Mouse (Mus musculus): ENCODE results near the gene Rgcc. TPM values are rescaled to one million over a fixed set of nuclear protein-coding genes. Genes with fewer than 3 reads are reported as not detected.

Gene Rgcc
- total RNA-seq, 1 experiment from 2014 or later = 172 TPM

DNA sequence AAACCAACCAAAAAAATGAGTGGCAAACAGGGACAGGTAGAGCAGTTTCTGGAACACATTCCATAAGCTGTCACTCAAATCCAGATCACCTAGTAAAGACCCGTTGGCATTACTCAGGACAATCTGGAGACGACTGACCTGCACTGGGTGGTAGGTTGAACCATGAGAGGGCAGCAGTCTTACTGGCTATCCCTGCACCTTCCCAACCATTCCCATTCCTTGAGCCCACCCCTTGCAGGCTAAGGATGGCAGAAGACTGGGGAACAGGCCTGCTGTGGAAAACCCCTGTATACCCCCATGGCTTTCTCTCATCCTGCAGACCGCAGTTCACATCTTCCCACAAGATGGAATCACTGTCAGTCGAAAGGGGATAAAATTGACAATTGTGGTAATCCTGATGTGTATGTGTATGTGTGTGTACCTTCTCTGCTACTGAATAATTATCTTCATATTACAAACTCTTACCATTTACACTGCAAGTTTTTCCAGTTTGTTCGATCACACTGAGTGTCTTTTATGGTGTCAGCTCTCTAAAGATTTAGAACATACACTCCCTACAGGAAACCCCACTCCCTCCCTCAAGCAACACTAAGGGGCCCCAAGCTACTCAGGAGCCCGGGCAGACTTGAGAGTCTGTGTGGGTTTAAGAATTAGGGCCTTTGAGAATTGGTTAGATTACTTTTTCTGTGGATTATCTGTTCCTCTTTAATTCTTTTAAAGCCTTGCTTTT lies 59.6 kb downstream of the Rgcc start:
- no peak for DNase-seq

DNA sequence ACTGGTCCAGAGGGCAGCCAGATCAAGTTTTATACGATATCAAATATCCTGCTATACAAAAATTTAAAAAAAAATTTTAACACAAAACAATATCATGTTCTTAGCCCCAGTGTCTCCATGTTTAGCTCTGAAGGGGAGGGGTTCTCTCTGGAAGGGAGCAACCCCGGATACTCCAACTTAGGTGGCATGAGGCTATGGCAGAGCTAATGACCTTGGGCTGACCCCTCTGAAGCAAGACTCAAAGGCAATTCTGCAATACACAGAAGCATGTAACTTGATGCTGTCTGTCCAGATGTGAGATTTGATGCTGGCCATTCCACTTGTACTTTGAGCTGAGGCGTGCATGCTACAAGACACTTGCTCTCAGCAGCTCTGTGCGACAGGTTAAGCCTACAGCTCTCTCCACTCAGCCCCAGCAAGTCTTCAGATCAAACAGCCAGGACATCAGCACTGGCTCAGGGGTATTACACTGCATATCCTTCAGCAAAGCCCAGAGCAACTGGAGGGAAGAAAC lies 60.3 kb downstream of the Rgcc start:
- DNase-seq = no peak

DNA sequence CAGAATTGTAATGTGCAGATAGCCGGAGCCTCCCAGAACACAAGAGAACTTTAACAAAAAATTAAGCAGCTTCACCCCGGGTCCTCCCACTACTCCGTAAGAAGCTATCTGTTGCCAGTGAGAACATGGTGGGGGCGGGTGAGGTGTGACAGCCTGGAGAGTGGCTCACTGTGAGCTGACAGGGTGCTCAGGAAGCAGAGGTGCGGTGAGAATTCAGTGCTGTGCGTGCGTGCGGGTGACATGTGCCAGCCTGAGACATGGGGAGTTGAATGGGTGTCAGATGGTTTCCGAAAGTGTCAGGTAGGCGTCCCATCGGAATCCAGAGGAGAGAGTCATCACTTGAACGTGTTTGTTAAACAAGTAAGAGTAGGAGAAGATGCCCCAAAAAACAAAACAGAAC lies 62.0 kb downstream of the Rgcc start:
- no peak for DNase-seq

Other genes with a start within 250 kb of the Rgcc start
- gene Zfp957, start 54.3 kb downstream of the Rgcc start, total RNA-seq (2021) = not detected in 2 replicates
- 22.5 and 22.9 TPM in 2 replicates for gene Naa16, start 89.1 kb upstream of the Rgcc start, total RNA-seq (2021)
- 6.7 and 7.3 TPM in 2 replicates for gene Mtrf1, start 96.1 kb upstream of the Rgcc start, total RNA-seq (2021)
- gene Kbtbd7, start 124.9 kb upstream of the Rgcc start, total RNA-seq (2021) = 8.7 and 10.0 TPM in 2 replicates
- gene Kbtbd6, start 150.2 kb upstream of the Rgcc start, total RNA-seq (2021) = 0.70 and 0.75 TPM in 2 replicates
- 23.6 and 33.8 TPM in 2 replicates for gene Elf1, start 179.5 kb upstream of the Rgcc start, total RNA-seq (2021)
- 34.3 and 38.9 TPM in 2 replicates for gene Wbp4, start 179.9 kb upstream of the Rgcc start, total RNA-seq (2021)